Mouse (Mus musculus) embryonic facial prominence, embryonic 15.5 days (tissue): ENCODE results near the gene Olfr685. TPM values are rescaled to one million over a fixed set of nuclear protein-coding genes. Genes with fewer than 3 reads are reported as not detected.

Experiments
- polyA plus RNA-seq: library from polyadenylated mRNA; unstranded; fragments of >200 nt; fragmentation: Nextera tagmentation; extraction: Ambion mirVana; gene quantifications from 2 replicates; pipeline ENCODE4 v1.2.1, GENCODE M21; 2015

Gene Olfr685
- polyA plus RNA-seq, 1 experiment from 2014 or later, result 0.27 TPM

Other genes with a start within 250 kb of the Olfr685 start
- gene Olfr670, start 223.4 kb downstream of the Olfr685 start, polyA plus RNA-seq, result not detected in 2 replicates
- 0.08 and 0.22 TPM in 2 replicates for gene Olfr671, start 206.9 kb downstream of the Olfr685 start, polyA plus RNA-seq
- gene Olfr672, start 184.0 kb downstream of the Olfr685 start, polyA plus RNA-seq, result 0.51 and 1.5 TPM in 2 replicates
- gene Olfr675, start 157.6 kb downstream of the Olfr685 start, polyA plus RNA-seq, result not detected in 2 replicates
- not detected in 2 replicates for gene Olfr676, start 153.3 kb downstream of the Olfr685 start, polyA plus RNA-seq
- gene Olfr677, start 134.6 kb downstream of the Olfr685 start, polyA plus RNA-seq, result 0.47 TPM in 1 of 2 replicates, not detected in the other
- not detected in 2 replicates for gene Olfr678, start 121.5 kb downstream of the Olfr685 start, polyA plus RNA-seq
- gene Olfr679, start 104.8 kb downstream of the Olfr685 start, polyA plus RNA-seq, result 0.04 and 0.21 TPM in 2 replicates
- not detected in 2 replicates for gene Olfr680-ps1, start 93.2 kb downstream of the Olfr685 start, polyA plus RNA-seq
- gene Olfr681, start 69.2 kb downstream of the Olfr685 start, polyA plus RNA-seq, result 0.11 and 0.71 TPM in 2 replicates
- 0.61 TPM in 1 of 2 replicates, not detected in the other for gene Olfr683, start 39.0 kb downstream of the Olfr685 start, polyA plus RNA-seq
- not detected in 2 replicates for gene Olfr684, start 22.4 kb downstream of the Olfr685 start, polyA plus RNA-seq
- 0.09 TPM in 1 of 2 replicates, not detected in the other for gene Olfr686, start 21.5 kb upstream of the Olfr685 start, polyA plus RNA-seq
- gene Olfr688, start 102.1 kb upstream of the Olfr685 start, polyA plus RNA-seq, result 0.17 TPM in 1 of 2 replicates, not detected in the other
- gene Olfr689, start 125.2 kb upstream of the Olfr685 start, polyA plus RNA-seq, result 0.20 and 0.53 TPM in 2 replicates
- gene Olfr690, start 148.1 kb upstream of the Olfr685 start, polyA plus RNA-seq, result 0.13 and 0.24 TPM in 2 replicates
- 0.33 and 0.41 TPM in 2 replicates for gene Olfr691, start 156.3 kb upstream of the Olfr685 start, polyA plus RNA-seq
- 0.33 and 0.39 TPM in 2 replicates for gene Olfr692, start 182.2 kb upstream of the Olfr685 start, polyA plus RNA-seq
- gene Gm5901, start 189.0 kb upstream of the Olfr685 start, polyA plus RNA-seq, result not detected in 2 replicates
- 41.3 and 44.0 TPM in 2 replicates for gene Fam160a2, start 214.0 kb upstream of the Olfr685 start, polyA plus RNA-seq
- 0.51 and 0.87 TPM in 2 replicates for gene Cnga4, start 218.6 kb upstream of the Olfr685 start, polyA plus RNA-seq
- 0.48 and 0.49 TPM in 2 replicates for gene Cckbr, start 239.7 kb upstream of the Olfr685 start, polyA plus RNA-seq